Mouse (Mus musculus): Measurements from ENCODE around the gene Srrm1. TPM values are rescaled to one million over a fixed set of nuclear protein-coding genes. Genes with fewer than 3 reads are reported as not detected.
"Not testable (repeated sequence)": the region's sequence is repeated elsewhere in the genome, so short reads cannot be mapped to it uniquely, and the experiment has no call there.

Gene Srrm1
- total RNA-seq, 2 experiments from 2014 or later = 132 to 135 TPM

GRCm38 (mm10) chr4:135300248-135301041 lies 52.7 kb downstream of the Srrm1 start:
- no peak for DNase-seq

DNA sequence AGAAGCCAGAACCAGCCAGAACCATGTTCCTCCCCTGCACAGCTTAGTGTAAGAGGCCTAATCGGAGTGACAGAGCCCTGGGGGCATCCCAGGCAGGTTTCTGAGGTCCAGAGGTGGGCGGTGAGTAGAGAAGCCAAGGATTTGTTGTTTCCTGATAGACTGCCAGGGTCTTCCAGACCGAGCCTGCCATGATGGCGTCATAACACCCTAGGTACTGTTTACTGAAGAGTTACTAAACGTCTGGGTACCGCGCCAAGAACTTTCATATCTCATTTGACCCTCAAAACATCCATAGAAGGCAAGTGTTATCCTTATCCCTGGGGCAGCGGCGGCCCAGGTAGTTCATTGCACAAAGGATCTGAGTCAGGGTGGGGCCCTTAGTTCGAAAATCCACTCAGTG lies 54.4 kb downstream of the Srrm1 start:
- DNase-seq = no peak

- peak; percentile 58 for DNase-seq
These were observed 55.1 kb downstream of the Srrm1 start for GRCm38 (mm10) chr4:135297931-135298546.

- peak; percentile 48 for DNase-seq
These were observed 56.0 kb downstream of the Srrm1 start for GRCm38 (mm10) chr4:135297146-135297545.

DNA sequence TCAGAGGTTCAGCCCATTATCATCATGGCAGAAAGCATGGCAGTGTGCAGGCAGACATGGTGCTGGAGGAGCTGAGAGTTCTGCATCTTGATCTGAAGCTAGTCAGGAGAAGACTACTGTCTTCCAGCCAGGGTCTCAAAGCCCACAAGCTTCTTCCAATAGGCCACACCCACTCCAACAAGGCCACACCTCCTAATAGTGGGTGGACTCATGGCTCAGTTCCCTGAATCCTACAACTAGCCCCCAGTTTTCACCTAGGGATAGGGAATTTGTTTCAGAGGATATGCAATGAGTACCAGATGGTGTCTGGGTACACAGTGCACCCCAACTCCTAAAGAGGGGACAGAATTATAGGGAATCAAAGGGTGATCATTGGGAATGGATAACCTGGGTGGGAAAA lies 56.6 kb downstream of the Srrm1 start:
- DNase-seq = no peak

GRCm38 (mm10) chr4:135293813-135294212 lies 59.3 kb downstream of the Srrm1 start:
- no peak for DNase-seq

DNA sequence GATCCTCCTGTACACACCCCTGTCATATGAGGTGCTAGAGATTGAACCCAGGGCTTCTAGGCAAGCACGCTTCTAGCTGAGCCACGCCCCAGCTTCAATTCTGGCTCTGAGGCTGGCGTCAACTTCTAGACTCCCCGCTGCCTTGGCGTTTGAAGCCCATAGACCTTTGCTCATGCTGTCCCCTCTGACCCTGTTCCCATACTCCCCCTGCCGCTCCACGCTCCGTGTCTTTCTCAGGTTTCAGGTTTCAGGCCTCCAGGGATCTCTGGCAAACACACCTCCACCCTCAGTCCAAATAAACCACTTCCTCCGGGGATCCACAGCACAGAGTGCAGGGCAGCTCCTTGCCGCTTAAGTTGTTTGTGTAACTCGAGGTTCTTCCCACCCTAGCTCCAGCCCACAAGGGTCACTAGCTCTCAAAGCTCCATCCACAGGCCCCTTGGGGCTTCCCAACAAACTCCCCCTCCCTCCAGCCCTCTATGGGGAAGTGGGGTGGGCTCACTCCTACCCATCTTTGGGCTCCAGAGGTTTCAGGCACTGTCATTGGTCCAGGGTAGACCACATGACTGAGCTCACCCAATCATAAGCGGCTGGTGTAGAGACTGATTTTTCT lies 60.5 kb downstream of the Srrm1 start:
- peak; percentile 54 for DNase-seq

- no peak for DNase-seq
These were observed 61.3 kb downstream of the Srrm1 start for GRCm38 (mm10) chr4:135291841-135292240.

DNA sequence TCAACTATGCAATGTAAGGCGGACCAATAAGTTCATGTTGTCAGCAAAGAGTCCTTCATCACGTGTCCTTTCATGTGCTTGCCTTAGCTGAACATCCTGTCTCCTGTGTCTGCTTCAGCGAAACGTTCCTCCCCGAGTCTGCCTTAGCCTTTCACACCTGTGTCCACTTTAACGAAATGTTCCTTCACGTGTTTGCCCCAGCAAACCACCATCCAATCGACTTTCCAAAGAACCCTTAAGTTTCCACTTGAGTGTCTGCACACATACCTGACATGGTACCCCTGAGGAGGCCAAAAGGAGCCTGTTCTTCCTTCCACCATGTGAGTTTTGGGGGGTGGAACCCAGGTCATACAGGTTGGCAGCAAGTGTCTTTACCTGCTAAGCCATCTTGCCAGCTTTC lies 61.9 kb downstream of the Srrm1 start:
- DNase-seq = no peak

GRCm38 (mm10) chr4:135287975-135288374 lies 65.1 kb downstream of the Srrm1 start:
- no peak for DNase-seq

DNA sequence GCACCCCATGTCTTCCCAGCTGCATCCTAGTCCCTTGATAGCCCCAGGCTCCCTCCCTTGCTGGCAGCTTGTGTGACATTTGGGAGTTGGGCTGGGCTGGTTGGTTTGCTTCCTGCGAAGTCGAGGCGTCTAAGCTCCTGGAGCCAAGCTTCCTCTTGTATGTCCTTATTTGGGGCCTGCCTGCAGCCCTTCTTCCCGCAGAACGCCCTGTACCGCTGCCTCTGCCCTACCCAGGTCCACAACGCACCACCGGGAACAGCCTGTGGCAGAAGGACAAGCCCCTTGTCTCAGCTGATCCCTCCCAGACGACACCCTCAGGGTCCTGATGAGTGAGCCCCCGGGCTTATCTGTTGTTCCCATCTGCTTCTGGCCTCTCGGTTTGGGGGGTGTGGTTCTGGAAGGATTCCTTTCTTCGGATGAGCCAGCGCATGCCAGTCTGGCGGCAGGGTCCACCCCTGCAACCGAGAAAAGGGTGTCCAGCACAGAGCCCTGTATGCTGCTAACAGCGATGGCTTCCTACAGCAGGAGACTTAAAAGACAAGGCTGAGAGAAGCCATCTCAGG lies 66.2 kb downstream of the Srrm1 start:
- DNase-seq = peak; percentile 67

DNA sequence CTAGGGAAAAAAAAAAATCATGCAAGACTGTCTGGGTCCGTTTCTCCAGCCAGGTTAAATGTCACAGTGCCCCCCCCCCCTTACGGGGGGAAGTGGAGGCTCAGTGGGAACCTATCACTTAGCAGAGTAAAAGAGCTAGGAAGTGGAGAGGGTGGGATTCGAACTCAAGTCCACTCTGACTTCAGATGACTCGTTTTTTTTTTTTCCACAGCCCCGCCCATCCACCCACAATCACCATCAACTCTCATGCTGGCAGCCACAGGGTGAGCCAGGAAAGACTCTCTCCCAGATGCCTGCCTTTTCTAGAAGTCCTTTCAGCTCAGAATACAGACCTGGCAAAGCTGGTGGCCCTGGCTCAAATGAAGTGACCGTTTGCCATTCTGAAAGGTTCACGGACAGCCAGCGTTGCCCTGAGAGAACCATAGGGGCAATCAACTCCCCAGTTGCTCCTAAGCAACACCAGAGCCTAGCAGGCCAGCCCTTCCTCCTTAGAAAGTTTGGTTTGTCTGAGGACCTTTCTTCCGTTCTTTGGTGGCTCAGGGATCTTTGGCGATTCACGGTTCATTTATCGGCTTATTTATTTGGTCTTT lies 67.0 kb downstream of the Srrm1 start:
- no peak for DNase-seq

- no peak for DNase-seq
These were observed 67.7 kb downstream of the Srrm1 start for GRCm38 (mm10) chr4:135285436-135285835.

DNA sequence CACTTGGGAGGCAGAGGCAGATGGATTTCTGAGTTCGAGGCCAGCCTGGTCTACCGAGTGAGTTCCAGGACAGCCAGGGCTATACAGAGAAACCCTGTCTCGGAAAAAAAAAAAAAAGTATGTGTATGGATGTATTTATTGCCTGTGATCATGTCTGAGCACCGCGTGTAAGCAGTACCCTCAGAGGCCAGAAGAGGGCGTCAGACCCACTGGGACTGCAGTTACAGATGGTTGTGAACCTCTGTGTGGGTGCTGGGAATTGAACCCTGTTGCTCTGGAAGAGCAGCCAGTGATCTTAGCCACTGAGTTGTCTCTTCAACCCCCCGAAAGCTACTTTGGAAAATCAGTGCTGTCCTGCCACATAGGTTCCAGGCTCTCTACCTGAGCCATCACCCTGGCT lies 69.2 kb downstream of the Srrm1 start:
- DNase-seq = no peak

GRCm38 (mm10) chr4:135283417-135283816 lies 69.7 kb downstream of the Srrm1 start:
- DNase-seq = no peak

GRCm38 (mm10) chr4:135282651-135283290 lies 70.3 kb downstream of the Srrm1 start:
- peak; percentile 68 for DNase-seq

DNA sequence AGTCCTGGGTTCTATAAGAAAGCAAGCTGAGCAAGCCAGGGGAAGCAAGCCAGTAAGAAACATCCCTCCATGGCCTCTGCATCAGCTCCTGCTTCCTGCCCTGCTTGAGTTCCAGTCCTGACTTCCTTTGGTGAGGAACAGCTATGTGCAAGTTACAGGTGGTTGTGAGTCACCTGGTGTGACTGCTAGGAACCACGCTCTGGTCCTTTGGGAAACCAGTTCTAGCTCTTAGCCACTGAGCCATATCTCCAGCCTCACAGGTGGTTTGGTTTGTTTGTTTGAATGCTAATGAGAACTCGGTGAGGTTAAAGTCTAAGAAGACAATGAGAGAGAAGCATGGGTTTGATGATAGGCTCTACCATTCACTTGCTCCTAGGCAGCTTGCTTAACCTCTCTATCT lies 73.1 kb downstream of the Srrm1 start:
- DNase-seq = not testable (repeated sequence)

GRCm38 (mm10) chr4:135276681-135277379 lies 76.3 kb downstream of the Srrm1 start:
- no peak for DNase-seq

- DNase-seq = no peak
These were observed 78.4 kb downstream of the Srrm1 start for GRCm38 (mm10) chr4:135274761-135275160.

- no peak for DNase-seq
These were observed 79.8 kb downstream of the Srrm1 start for GRCm38 (mm10) chr4:135273307-135273682.

- peak; percentile 100 for DNase-seq
These were observed 80.3 kb downstream of the Srrm1 start, which contains the start of gene Clic4 for GRCm38 (mm10) chr4:135272640-135273306. Clic4 (minus strand) TSS chr4:135272814.

All from heart, postnatal 4 days (tissue).